Mouse (Mus musculus) kidney, adult 8-10 months (tissue): Measurements from ENCODE around the gene Nradd.

Experiments used
- DNase-seq, 2 experiments: peaks; one replicate each; pipeline ENCODE4 v3.0.0; 2022

Nradd gene

GRCm38 (mm10) chr9:110611471-110611870 is 12.8 kb downstream of the Nradd start:
- DNase-seq = no peak

GRCm38 (mm10) chr9:110583521-110583920 is 40.7 kb downstream of the Nradd start:
- DNase-seq = no peak

GRCm38 (mm10) chr9:110582161-110582560 is 42.1 kb downstream of the Nradd start:
- no peak for DNase-seq
